Mouse (Mus musculus) embryonic stem cell, embryonic (primary cell): Measurements from ENCODE around the gene Agbl3.

Experiments
- CTCF ChIA-PET, 4 experiments: fragments of 300-600 bp in 2 of 4; fragments of 350-600 bp in 2 of 4; sonication (Branson Sonifier 250); formaldehyde crosslinking; loops; one replicate each; lab custom pipeline; 2022; ENCODE audit warnings: inconsistent platforms in 2 of 4; lab: Charles Lee
- POLR2A ChIA-PET, 4 experiments: fragments of 300-600 bp in 2 of 4; fragments of 350-600 bp in 2 of 4; sonication (Branson Sonifier 250); formaldehyde crosslinking; loops; one replicate each; lab custom pipeline; 2022; ENCODE audit warnings: antibody characterized with exemption in 4 of 4, inconsistent platforms in 1 of 4; lab: Charles Lee

The Agbl3 gene

GRCm38 (mm10) chr6:34906125-34906524, 125.9 kb downstream of the Agbl3 start:
- ChIA-PET POLR2A (interaction anchor here in 2 of 4 experiments (1.6 to 2.2 kb wide), 2 partner anchors 14 to 28 kb away, joined by 3 to 5 read pairs; partner anchors contain the start of genes Cyren (in 1 of the 2) and Stra8 (in 1 of the 2)), CTCF (interaction anchor here in 2 of 4 experiments (0.8 to 2.0 kb wide), 2 partner anchors 10 to 28 kb away, joined by 4 read pairs; partner anchors contain the start of gene Cyren (in 1 of the 2))

- ChIA-PET CTCF (interaction anchor here in 1 of 4 experiments (2.0 kb wide), 1 partner anchor 29 kb away, joined by 4 read pairs; the partner anchor contains the start of gene Cyren), POLR2A (interaction anchor here in 1 of 4 experiments (0.8 to 1.4 kb wide), 2 partner anchors 8 to 16 kb away, joined by 3 read pairs; no protein-coding TSS in a partner anchor)
These were observed 126.4 kb downstream of the Agbl3 start for GRCm38 (mm10) chr6:34906661-34907060.

- ChIA-PET CTCF (no interaction called here), POLR2A (interaction anchor here in 3 of 4 experiments (0.6 to 1.4 kb wide), 4 partner anchors 9 to 49 kb away, joined by 3 read pairs; no protein-coding TSS in a partner anchor)
These were observed 126.9 kb downstream of the Agbl3 start for GRCm38 (mm10) chr6:34907121-34907614.

- CTCF ChIA-PET: interaction anchor here in 1 of 4 experiments (1.0 kb wide), 1 partner anchor 20 kb away, joined by 3 read pairs; no protein-coding TSS in a partner anchor
- POLR2A ChIA-PET: interaction anchor here in 3 of 4 experiments (0.6 to 1.4 kb wide), 6 partner anchors 9 to 571 kb away, joined by 3 to 5 read pairs (median 3); partner anchors contain the start of gene Stra8 (in 1 of the 3)
These were observed 127.5 kb downstream of the Agbl3 start for GRCm38 (mm10) chr6:34907696-34908260.
